Mouse (Mus musculus) heart, adult 2 months (tissue): Measurements from ENCODE around the gene Izumo1. TPM values are rescaled to one million over a fixed set of nuclear protein-coding genes. Genes with fewer than 3 reads are reported as not detected.

Experiments used
- DNase-seq, 2 experiments: peaks; one replicate each; pipeline ENCODE4 v3.0.0; 2021
- H3K27ac ChIP-seq: fragments of 200-600 bp; 2 replicates; pipeline ENCODE4 v1.8.1; 2022
- H3K27me3 ChIP-seq: fragments of 200-500 bp; 2 replicates; pipeline ENCODE4 v1.6.1; 2012; ENCODE audit warnings: mild to moderate bottlenecking, low read length, inconsistent platforms, mixed read lengths; ENCODE audit not compliant: control insufficient read depth, insufficient read depth
- H3K36me3 ChIP-seq: fragments of 200-500 bp; 2 replicates; pipeline ENCODE4 v1.6.1; 2012; ENCODE audit warnings: low read length, inconsistent platforms; ENCODE audit not compliant: control insufficient read depth, insufficient read depth
- H3K4me1 ChIP-seq: fragments of 200-500 bp; 2 replicates; pipeline ENCODE4 v1.6.1; 2011; ENCODE audit warnings: low read length; ENCODE audit not compliant: control insufficient read depth, insufficient read depth
- H3K4me3 ChIP-seq: fragments of 200-600 bp; 2 replicates; pipeline ENCODE4 v1.8.1; 2022
- H3K79me2 ChIP-seq: fragments of 200-500 bp; replicated peaks from 2 replicates; pipeline ENCODE4 v1.6.1; 2012; ENCODE audit warnings: mild to moderate bottlenecking, inconsistent platforms, low read length, moderate library complexity, mixed read lengths; ENCODE audit not compliant: control insufficient read depth, insufficient read depth
- H3K9ac ChIP-seq: fragments of 200-500 bp; 2 replicates; pipeline ENCODE4 v1.6.1; 2012; ENCODE audit warnings: low read depth, mild to moderate bottlenecking, control low read depth, inconsistent platforms, low read length, mixed read lengths
- CTCF ChIP-seq: fragments of 200-600 bp; IDR thresholded peaks from 2 replicates; pipeline ENCODE4 v1.8.1; 2022; ENCODE audit warnings: antibody characterized with exemption, mild to moderate bottlenecking, moderate library complexity
- EP300 ChIP-seq: fragments of 200-500 bp; IDR thresholded peaks from 2 replicates; pipeline ENCODE4 v1.6.1; 2011; ENCODE audit warnings: low read depth, low read length, control low read depth; ENCODE audit not compliant: insufficient read depth
- POLR2A ChIP-seq: fragments of 200-500 bp; IDR thresholded peaks from 2 replicates; pipeline ENCODE4 v1.6.1; 2011; ENCODE audit warnings: mild to moderate bottlenecking, low read depth, low read length, control low read depth; ENCODE audit not compliant: insufficient read depth
- WGBS: fragments of 180-500 bp; shearing (Covaris S2); methylation state at CpG from one replicate; pipeline ENCODE4 v1.1.7; 2018; 5-methylcytosine and 5-hydroxymethylcytosine counted together
- intact Hi-C: fragments of 180-260 bp; cut with DNase I; formaldehyde crosslinking; loops from one replicate; pipeline ENCODE4 v1.15.1; 2025
- polyA plus RNA-seq: library from polyadenylated mRNA; depleted of rRNA; stranded (reverse); fragments of >200 nt; gene quantifications from 2 replicates; pipeline ENCODE4 v1.2.3, GENCODE M21; 2012
- total RNA-seq, 2 experiments: library from RNA; stranded (reverse); gene quantifications; 2 replicates each; pipeline ENCODE4 v1.2.3; 2021

Gene Izumo1
- total and polyA plus RNA-seq, 3 experiments: 0.26 to 0.70 (median 0.27) TPM

- no peaks in the 10 kb centered on the region for H3K36me3 ChIP-seq
- DNase-seq: no peak
- no peaks in the 10 kb centered on the region for H3K27me3 ChIP-seq
- WGBS: 88% methylated on average over 4 of the region's 4 CpGs
- H3K4me3 ChIP-seq: no peak overlapping the region
- intact Hi-C loops: no loop called here
- no peaks in the 10 kb centered on the region for H3K79me2 ChIP-seq
- H3K27ac ChIP-seq: no peak overlapping the region
- TF ChIP-seq EP300: no peak
- TF ChIP-seq POLR2A: no peak
- no peak for TF ChIP-seq CTCF
- no peak overlapping the region for H3K9ac ChIP-seq
- peaks cover 2% of the 10 kb centered on the region; the same call in 1 of the 2 replicates for H3K4me1 ChIP-seq
Measured at GRCm38 (mm10) chr7:45595176-45595575, 26.4 kb upstream of the Izumo1 start.

GRCm38 (mm10) chr7:45596107-45596506 is 25.5 kb upstream of the Izumo1 start:
- TF ChIP-seq CTCF (no peak), POLR2A (no peak), EP300 (no peak)
- intact Hi-C loops: loop anchor here (2.0 kb wide), 1 partner anchor 17 kb away; no protein-coding TSS in a partner anchor
- H3K36me3 ChIP-seq: no peaks in the 10 kb centered on the region
- no peaks in the 10 kb centered on the region for H3K79me2 ChIP-seq
- WGBS: 93% methylated on average over 1 of the region's 1 CpGs
- H3K4me3 ChIP-seq: no peak overlapping the region
- H3K27ac ChIP-seq: no peak overlapping the region
- DNase-seq: no peak
- H3K4me1 ChIP-seq: peaks cover 2% of the 10 kb centered on the region; the same call in 1 of the 2 replicates
- no peak overlapping the region for H3K9ac ChIP-seq
- no peaks in the 10 kb centered on the region for H3K27me3 ChIP-seq

DNA sequence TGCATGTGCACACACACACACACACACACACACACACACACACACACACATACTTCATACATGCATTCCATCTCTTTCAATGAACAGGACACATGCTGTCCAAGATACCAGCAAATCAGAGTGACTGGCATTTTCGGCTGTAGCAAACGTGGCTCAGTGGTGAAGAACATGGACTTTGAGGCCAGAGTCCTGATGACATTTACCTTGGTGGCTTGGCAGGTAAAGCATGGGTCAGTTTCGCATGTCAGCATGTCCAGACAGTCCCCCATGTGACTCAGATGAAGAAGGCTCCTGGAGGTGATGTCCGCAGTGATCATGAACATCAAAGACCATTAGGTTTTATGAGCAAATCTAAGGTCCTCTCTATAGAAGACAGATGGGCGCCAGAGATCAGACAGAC is 24.6 kb upstream of the Izumo1 start:
- no peaks in the 10 kb centered on the region for H3K79me2 ChIP-seq
- WGBS: 90% methylated on average over 5 of the region's 5 CpGs
- H3K27ac ChIP-seq: no peak overlapping the region
- intact Hi-C loops: loop anchor here (2.0 kb wide), 1 partner anchor 16 kb away; no protein-coding TSS in a partner anchor
- DNase-seq: no peak
- no peaks in the 10 kb centered on the region for H3K4me1 ChIP-seq
- H3K27me3 ChIP-seq: no peaks in the 10 kb centered on the region
- no peaks in the 10 kb centered on the region for H3K36me3 ChIP-seq
- H3K4me3 ChIP-seq: no peak overlapping the region
- H3K9ac ChIP-seq: no peak overlapping the region
- TF ChIP-seq EP300 (no peak), POLR2A (no peak), CTCF (no peak)

GRCm38 (mm10) chr7:45597527-45597926 is 24.1 kb upstream of the Izumo1 start:
- Histone ChIP-seq H3K79me2 (no peaks in the 10 kb centered on the region), H3K27ac (no peak overlapping the region), H3K36me3 (no peaks in the 10 kb centered on the region), H3K4me1 (no peaks in the 10 kb centered on the region), H3K9ac (no peak overlapping the region), H3K27me3 (no peaks in the 10 kb centered on the region), H3K4me3 (no peak overlapping the region)
- WGBS: 94% methylated on average over 6 of the region's 6 CpGs
- intact Hi-C loops: loop anchor here (2.0 kb wide), 1 partner anchor 15 kb away; no protein-coding TSS in a partner anchor
- TF ChIP-seq POLR2A (no peak), EP300 (no peak), CTCF (no peak)
- DNase-seq: no peak

DNA sequence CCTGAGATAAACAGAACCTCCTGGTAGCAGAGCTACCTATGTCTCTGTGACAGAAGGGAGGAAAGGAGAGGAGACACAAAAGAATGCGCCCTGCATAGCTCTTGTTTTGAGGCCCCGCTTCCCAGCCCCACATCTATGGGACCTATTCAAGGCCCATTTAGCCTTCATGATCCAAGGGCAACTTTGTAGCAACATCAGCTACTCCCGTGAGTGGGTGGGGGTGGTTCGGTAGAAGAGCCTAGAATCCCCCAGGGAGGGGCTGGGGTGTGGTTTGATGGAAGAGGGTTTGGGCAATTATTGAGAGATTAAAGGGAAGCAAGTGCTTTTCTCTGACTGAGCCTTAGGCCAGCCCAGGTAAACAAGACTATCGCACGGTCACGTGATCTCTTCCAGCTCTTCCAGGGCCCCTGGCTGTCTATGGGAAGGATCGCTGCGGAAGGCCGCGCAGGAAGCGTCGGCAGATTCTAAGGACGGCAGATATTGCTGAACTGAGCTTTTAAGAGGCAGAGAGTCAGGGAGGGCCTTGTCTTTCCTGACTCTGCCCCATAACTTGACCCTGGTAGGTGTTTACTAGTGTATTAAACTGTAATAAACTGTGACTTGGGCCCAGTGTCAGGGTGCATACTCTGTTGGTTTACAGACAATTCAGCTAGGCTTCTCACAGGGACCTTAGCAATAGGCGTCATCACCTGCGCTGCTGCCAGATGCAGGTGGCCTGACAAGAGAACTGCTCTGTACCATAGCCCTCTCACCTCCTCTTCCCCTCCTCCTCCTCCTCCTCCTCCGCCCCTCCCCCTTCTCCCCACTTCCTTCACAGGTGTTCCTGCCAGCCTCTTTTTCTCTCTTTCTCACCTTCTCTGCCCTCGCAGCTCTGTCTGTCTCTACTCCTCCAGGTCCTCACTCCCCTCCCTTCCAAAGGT is 22.4 kb upstream of the Izumo1 start:
- intact Hi-C loops: no loop called here
- WGBS: 52% methylated on average over 18 of the region's 18 CpGs
- H3K27me3 ChIP-seq: no peaks in the 10 kb centered on the region

DNA sequence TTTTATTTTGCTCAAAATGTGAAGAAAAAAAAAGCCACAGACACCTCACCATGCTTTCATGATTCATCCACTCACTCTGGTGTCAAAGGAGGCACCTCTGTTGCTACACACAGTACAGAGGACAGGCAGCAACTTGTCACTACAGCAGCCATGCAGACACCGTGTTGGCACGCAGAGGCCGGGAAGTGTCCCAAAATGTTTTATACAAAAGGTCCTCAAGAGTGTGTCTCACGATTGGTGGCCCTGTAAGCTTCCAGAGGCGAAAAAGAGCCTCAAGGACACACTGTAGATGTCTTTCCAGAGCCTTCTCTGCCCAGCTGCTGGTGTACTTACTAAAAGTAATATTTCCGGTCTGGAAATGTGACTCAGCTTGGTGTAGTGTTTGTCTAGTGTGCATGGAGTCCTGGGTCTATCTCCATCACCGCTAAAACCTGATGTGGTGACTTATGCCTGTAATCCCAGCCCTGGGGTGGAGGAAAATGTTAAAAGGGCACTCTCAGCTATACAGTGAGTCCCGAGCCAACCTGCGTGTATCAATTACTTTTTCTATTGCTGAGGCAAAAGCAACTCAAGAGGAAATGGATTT is 15.8 kb upstream of the Izumo1 start:
- Histone ChIP-seq H3K27me3 (no peaks in the 10 kb centered on the region), H3K36me3 (no peaks in the 10 kb centered on the region), H3K4me1 (no peaks in the 10 kb centered on the region), H3K4me3 (no peak overlapping the region), H3K79me2 (no peaks in the 10 kb centered on the region), H3K9ac (no peak overlapping the region), H3K27ac (no peak overlapping the region)
- 57% methylated on average over 9 of the region's 9 CpGs for WGBS
- no peak for DNase-seq
- intact Hi-C loops: no loop called here
- TF ChIP-seq CTCF (no peak), EP300 (no peak), POLR2A (no peak)

More for the DNA sequence above, 22.4 kb upstream of the Izumo1 start:
- no peaks in the 10 kb centered on the region for H3K79me2 ChIP-seq
- H3K4me1 ChIP-seq: no peaks in the 10 kb centered on the region
- TF ChIP-seq POLR2A (no peak), EP300 (no peak), CTCF (no peak)
- H3K4me3 ChIP-seq: no peak overlapping the region
- no peaks in the 10 kb centered on the region for H3K36me3 ChIP-seq
- H3K9ac ChIP-seq: no peak overlapping the region
- no peak for DNase-seq
- no peak overlapping the region for H3K27ac ChIP-seq
